Mouse (Mus musculus): Measurements from ENCODE around the gene Ncoa6.

DNA sequence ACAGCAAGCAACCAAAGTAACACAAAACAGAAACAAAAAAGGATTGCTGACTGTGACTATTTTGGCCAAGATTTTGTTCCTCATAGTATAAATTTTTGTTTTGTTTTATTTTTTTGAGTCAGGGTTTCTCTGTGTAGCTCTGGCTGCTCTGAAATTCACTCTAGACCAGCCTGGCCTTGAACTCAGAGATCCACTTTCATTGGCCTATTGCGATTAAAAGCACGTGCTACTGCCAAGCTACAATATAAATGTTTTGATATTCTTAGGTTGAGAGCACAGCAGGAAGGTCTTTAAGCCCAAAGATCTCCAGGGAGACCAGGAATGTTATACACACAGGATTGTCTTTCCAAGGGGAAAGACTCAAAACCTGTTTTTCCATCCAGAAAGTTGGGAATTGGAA lies 30.2 kb downstream of the Ncoa6 start:
- TF ChIP-seq CTCF (IDR thresholded peaks at IDR 0.05; ENCODE audit: insufficient read depth, low read depth, low read length), result no peak
- TF ChIP-seq POLR2A (IDR thresholded peaks at IDR 0.05; ENCODE audit: insufficient read depth, low read depth, low read length), result no peak
